Mouse (Mus musculus): Measurements from ENCODE around the gene Ttc22. TPM values are rescaled to one million over a fixed set of nuclear protein-coding genes. Genes with fewer than 3 reads are reported as not detected.

The Ttc22 gene
- polyA plus RNA-seq, 1 experiment from 2014 or later, result 8.6 TPM

GRCm38 (mm10) chr4:106618898-106619297, 3.3 kb upstream of the Ttc22 start:
- Histone ChIP-seq H3K9ac (no peak overlapping the region), H3K9me3 (no peaks in the 10 kb centered on the region), H3K4me2 (replicated peaks) (no peak overlapping the region), H3K4me1 (replicated peaks) (peaks cover 14% of the 10 kb centered on the region), H3K27ac (no peak overlapping the region), H3K36me3 (no peaks in the 10 kb centered on the region), H3K4me3 (replicated peaks) (no peak overlapping the region), H3K27me3 (replicated peaks) (peaks cover 22% of the 10 kb centered on the region)
- WGBS, result 81% methylated on average over 4 of the region's 4 CpGs
- peak; percentile 14; the same call in 1 of the 2 replicates for ATAC-seq

GRCm38 (mm10) chr4:106621428-106621827, 804 bp upstream of the Ttc22 start:
- Histone ChIP-seq H3K9me3 (no peaks in the 10 kb centered on the region), H3K4me1 (replicated peaks) (peaks cover 14% of the 10 kb centered on the region), H3K36me3 (no peaks in the 10 kb centered on the region), H3K4me2 (replicated peaks) (peak overlapping the region; percentile 54), H3K27me3 (replicated peaks) (peaks cover 27% of the 10 kb centered on the region), H3K9ac (0 out of 2 replicates have a peak overlapping the region, but pooled peaks have one; percentile 18), H3K4me3 (replicated peaks) (no peak overlapping the region), H3K27ac (peak overlapping the region; percentile 74)
- ATAC-seq, result peak; percentile 85
- whole genome bisulfite sequencing, result 63% methylated on average over 3 of the region's 3 CpGs

GRCm38 (mm10) chr4:106622712-106623111, 480 bp downstream of the Ttc22 start:
- Histone ChIP-seq H3K27me3 (replicated peaks) (peaks cover 27% of the 10 kb centered on the region), H3K36me3 (no peaks in the 10 kb centered on the region), H3K4me3 (replicated peaks) (peak overlapping the region; percentile 27), H3K9ac (peak overlapping the region; percentile 18), H3K4me1 (replicated peaks) (peaks cover 10% of the 10 kb centered on the region; the same call in 1 of the 2 replicates), H3K4me2 (replicated peaks) (peak overlapping the region; percentile 54), H3K27ac (no peak overlapping the region), H3K9me3 (no peaks in the 10 kb centered on the region)
- no peak for ATAC-seq
- 28% methylated on average over 28 of the region's 28 CpGs for WGBS

GRCm38 (mm10) chr4:106624271-106624670, 2.0 kb downstream of the Ttc22 start:
- ATAC-seq, result no peak
- H3K4me3 ChIP-seq (replicated peaks), result no peak overlapping the region

GRCm38 (mm10) chr4:106627809-106628208, 5.6 kb downstream of the Ttc22 start:
- no peak for ATAC-seq
- no peak overlapping the region for H3K4me2 ChIP-seq (replicated peaks)
- H3K4me3 ChIP-seq (replicated peaks), result no peak overlapping the region
- H3K36me3 ChIP-seq, result no peaks in the 10 kb centered on the region
- H3K27ac ChIP-seq, result no peak overlapping the region
- H3K9me3 ChIP-seq, result no peaks in the 10 kb centered on the region
- WGBS, result 75% methylated on average over 5 of the region's 5 CpGs
- peaks cover 16% of the 10 kb centered on the region for H3K27me3 ChIP-seq (replicated peaks)
- H3K9ac ChIP-seq, result no peak overlapping the region
- peaks cover 27% of the 10 kb centered on the region for H3K4me1 ChIP-seq (replicated peaks)

More at GRCm38 (mm10) chr4:106624271-106624670, 2.0 kb downstream of the Ttc22 start:
- Histone ChIP-seq H3K4me1 (replicated peaks) (peaks cover 22% of the 10 kb centered on the region; the same call in 1 of the 2 replicates), H3K27ac (no peak overlapping the region), H3K9ac (no peak overlapping the region), H3K36me3 (no peaks in the 10 kb centered on the region), H3K4me2 (replicated peaks) (no peak overlapping the region), H3K9me3 (no peaks in the 10 kb centered on the region), H3K27me3 (replicated peaks) (peaks cover 27% of the 10 kb centered on the region)
- 92% methylated on average over 10 of the region's 10 CpGs for WGBS

GRCm38 (mm10) chr4:106628650-106629360, 6.6 kb downstream of the Ttc22 start:
- Histone ChIP-seq H3K9me3 (no peaks in the 10 kb centered on the region), H3K4me1 (replicated peaks) (peaks cover 30% of the 10 kb centered on the region), H3K27me3 (replicated peaks) (peaks cover 6% of the 10 kb centered on the region), H3K36me3 (no peaks in the 10 kb centered on the region), H3K4me3 (replicated peaks) (no peak overlapping the region), H3K27ac (peak overlapping the region; percentile 76), H3K4me2 (replicated peaks) (peak overlapping the region; percentile 19; the same call in 1 of the 2 replicates), H3K9ac (no peak overlapping the region)
- peak; percentile 89 for ATAC-seq
- 27% methylated on average over 9 of the region's 9 CpGs for WGBS

- peak; percentile 42 for ATAC-seq
- H3K9me3 ChIP-seq, result no peaks in the 10 kb centered on the region
- H3K4me3 ChIP-seq (replicated peaks), result no peak overlapping the region
- H3K4me1 ChIP-seq (replicated peaks), result peaks cover 30% of the 10 kb centered on the region
- H3K9ac ChIP-seq, result no peak overlapping the region
- no peaks in the 10 kb centered on the region for H3K36me3 ChIP-seq
- H3K27ac ChIP-seq, result peak overlapping the region; percentile 76
- H3K27me3 ChIP-seq (replicated peaks), result peaks cover under 1% of the 10 kb centered on the region; the same call in 1 of the 2 replicates
- WGBS, result 51% methylated on average over 5 of the region's 5 CpGs
- H3K4me2 ChIP-seq (replicated peaks), result peak overlapping the region; percentile 19; the same call in 1 of the 2 replicates
Observed at GRCm38 (mm10) chr4:106629374-106629773, 7.1 kb downstream of the Ttc22 start.

- 0 out of 2 replicates have a peak, but pooled peaks have one; percentile 12 for ATAC-seq
- no peaks in the 10 kb centered on the region for H3K36me3 ChIP-seq
- H3K4me1 ChIP-seq (replicated peaks), result peaks cover 30% of the 10 kb centered on the region
- WGBS, result 22% methylated on average over 14 of the region's 14 CpGs
- H3K4me3 ChIP-seq (replicated peaks), result no peak overlapping the region
- H3K27me3 ChIP-seq (replicated peaks), result no peaks in the 10 kb centered on the region
- H3K9me3 ChIP-seq, result no peaks in the 10 kb centered on the region
- H3K4me2 ChIP-seq (replicated peaks), result no peak overlapping the region
- no peak overlapping the region; the same call in 1 of the 2 replicates for H3K27ac ChIP-seq
- no peak overlapping the region for H3K9ac ChIP-seq
Observed at GRCm38 (mm10) chr4:106630333-106631220, 8.3 kb downstream of the Ttc22 start.

- no peaks in the 10 kb centered on the region for H3K9me3 ChIP-seq
- no peak for ATAC-seq
- H3K4me1 ChIP-seq (replicated peaks), result peaks cover 30% of the 10 kb centered on the region
- H3K27me3 ChIP-seq (replicated peaks), result no peaks in the 10 kb centered on the region
- H3K4me2 ChIP-seq (replicated peaks), result no peak overlapping the region
- no peak overlapping the region for H3K9ac ChIP-seq
- 22% methylated on average over 2 of the region's 3 CpGs for WGBS
- no peaks in the 10 kb centered on the region for H3K36me3 ChIP-seq
- H3K4me3 ChIP-seq (replicated peaks), result no peak overlapping the region
- H3K27ac ChIP-seq, result no peak overlapping the region
Observed at GRCm38 (mm10) chr4:106632313-106632712, 10.1 kb downstream of the Ttc22 start.

- no peak for ATAC-seq
- H3K27ac ChIP-seq, result peak overlapping the region; percentile 60
- no peaks in the 10 kb centered on the region for H3K27me3 ChIP-seq (replicated peaks)
- H3K4me2 ChIP-seq (replicated peaks), result no peak overlapping the region
- H3K4me1 ChIP-seq (replicated peaks), result peaks cover 22% of the 10 kb centered on the region
- no peaks in the 10 kb centered on the region for H3K9me3 ChIP-seq
- H3K36me3 ChIP-seq, result no peaks in the 10 kb centered on the region
- H3K4me3 ChIP-seq (replicated peaks), result no peak overlapping the region
- 33% methylated on average over 8 of the region's 8 CpGs for WGBS
- H3K9ac ChIP-seq, result no peak overlapping the region
Observed at GRCm38 (mm10) chr4:106633281-106634085, 11.3 kb downstream of the Ttc22 start.

- WGBS, result 44% methylated on average over 9 of the region's 9 CpGs
Observed at GRCm38 (mm10) chr4:106634086-106634479, 11.9 kb downstream of the Ttc22 start.

More at GRCm38 (mm10) chr4:106634086-106634479, 11.9 kb downstream of the Ttc22 start:
- no peaks in the 10 kb centered on the region for H3K9me3 ChIP-seq
- H3K27ac ChIP-seq, result peak overlapping the region; percentile 60; the same call in 1 of the 2 replicates
- H3K27me3 ChIP-seq (replicated peaks), result no peaks in the 10 kb centered on the region
- H3K9ac ChIP-seq, result no peak overlapping the region
- no peak overlapping the region for H3K4me2 ChIP-seq (replicated peaks)
- no peak for ATAC-seq
- peaks cover 20% of the 10 kb centered on the region for H3K4me1 ChIP-seq (replicated peaks)
- H3K4me3 ChIP-seq (replicated peaks), result no peak overlapping the region
- no peaks in the 10 kb centered on the region for H3K36me3 ChIP-seq

All from intestine, embryonic 15.5 days (tissue).